Comparison of ENCODE assay signal across 8 mouse cellular contexts in genomic region chr3:115815571-115816156, GRCm38 (mm10).
A peak's percentile ranks its signal among the peaks of the same experiment; 100 is the strongest.
DNase-seq lines count a peak whose midpoint lies in the region; ATAC-seq and TF ChIP-seq lines count a peak whose summit lies in the region.

No protein-coding gene starts in this region.

- WGBS in liver, embryonic 15.5 days (ENCODE audit: insufficient replicate concordance): 15% methylated on average over 12 of the region's 12 CpGs
- 66% methylated on average over 12 of the region's 12 CpGs for WGBS in cerebellum, adult 2 months
- 79% methylated on average over 12 of the region's 12 CpGs for WGBS in midbrain, postnatal 0 days

- ATAC-seq in G1E (ENCODE audit: extremely low read depth, insufficient number of reproducible peaks, low FRiP score, poor library complexity, severe bottlenecking): peak; percentile 64
- ATAC-seq in inflammation-experienced regulatory T-cells, adult 6 months: peak; percentile 92
- peak; percentile 73 for ATAC-seq in liver, embryonic 15.5 days (ENCODE audit: insufficient read depth)
- ATAC-seq in midbrain, postnatal 0 days (ENCODE audit: low FRiP score): no peak

- TF ChIP-seq CTCF in G1E (IDR thresholded peaks at IDR 0.05; ENCODE audit: low read depth, low read length): no peak
- no peak for TF ChIP-seq CTCF in cortical plate, adult 2 months (IDR thresholded peaks at IDR 0.05; ENCODE audit: extremely low read depth, insufficient read depth, low read length)
- TF ChIP-seq CTCF in cerebellum, adult 2 months (IDR thresholded peaks at IDR 0.05; ENCODE audit: borderline replicate concordance, insufficient read depth, low read depth, low read length): no peak
- no peak for TF ChIP-seq CTCF in midbrain, postnatal 0 days (IDR thresholded peaks at IDR 0.05)

- peak overlapping the region; percentile 78 for H3K27ac ChIP-seq in cortical plate, adult 2 months (ENCODE audit: insufficient read depth, low read length)
- H3K27ac ChIP-seq in liver, embryonic 15.5 days (replicated peaks): peak overlapping the region; percentile 15
- H3K27ac ChIP-seq in cerebellum, adult 2 months (ENCODE audit: insufficient read depth, low read length): no peak overlapping the region
- H3K27ac ChIP-seq in midbrain, postnatal 0 days (ENCODE audit: low read depth, low read length): no peak overlapping the region

- peaks cover 7% of the 10 kb centered on the region for H3K27me3 ChIP-seq in G1E (ENCODE audit: insufficient read depth, low read length)
- no peaks in the 10 kb centered on the region for H3K27me3 ChIP-seq in liver, embryonic 15.5 days
- no peaks in the 10 kb centered on the region for H3K27me3 ChIP-seq in splenic B cell, adult 2 months (ENCODE audit: control insufficient read depth, insufficient read depth, low read length, poor library complexity, severe bottlenecking)
- H3K27me3 ChIP-seq in cerebellum, adult 2 months (ENCODE audit: control insufficient read depth, insufficient read depth, low read length): no peaks in the 10 kb centered on the region
- H3K27me3 ChIP-seq in midbrain, postnatal 0 days (ENCODE audit: insufficient read depth, low read length): no peaks in the 10 kb centered on the region

- no peak for DNase-seq in G1E (ENCODE audit: low spot score)
- peak; percentile 72 for DNase-seq in splenic B cell, adult 2 months (ENCODE audit: low read depth, low spot score)
- DNase-seq in frontal cortex, postnatal 14 days (ENCODE audit: low spot score in 2 of 2): no peak
- DNase-seq in cerebellum, adult 2 months: no peak
- no peak for DNase-seq in midbrain, postnatal 0 days (ENCODE audit: low spot score)

- peaks cover 49% of the 10 kb centered on the region for H3K4me1 ChIP-seq in G1E (ENCODE audit: insufficient read depth, low read depth, low read length)
- H3K4me1 ChIP-seq in cortical plate, adult 2 months (ENCODE audit: control insufficient read depth, insufficient read depth, low read length): no peaks in the 10 kb centered on the region; the same call in 1 of the 2 replicates
- peaks cover 38% of the 10 kb centered on the region for H3K4me1 ChIP-seq in liver, embryonic 15.5 days (replicated peaks)
- H3K4me1 ChIP-seq in cerebellum, adult 2 months (ENCODE audit: control insufficient read depth, insufficient read depth, low read length): no peaks in the 10 kb centered on the region
- 0 out of 2 replicates have a peak, but pooled peaks cover 3% of the 10 kb centered on the region for H3K4me1 ChIP-seq in midbrain, postnatal 0 days (ENCODE audit: insufficient read depth, low read length)

- TF ChIP-seq POLR2A in cortical plate, adult 2 months (IDR thresholded peaks at IDR 0.05; ENCODE audit: extremely low read depth, insufficient read depth, low read length): no peak
- no peak for TF ChIP-seq POLR2A in cerebellum, adult 2 months (IDR thresholded peaks at IDR 0.05; ENCODE audit: borderline replicate concordance, insufficient read depth, low read length)

- no peaks in the 10 kb centered on the region for H3K9me3 ChIP-seq in G1E (replicated peaks)
- no peaks in the 10 kb centered on the region for H3K9me3 ChIP-seq in liver, embryonic 15.5 days (replicated peaks)
- H3K9me3 ChIP-seq in midbrain, postnatal 0 days (ENCODE audit: low read length): no peaks in the 10 kb centered on the region

- H3K4me3 ChIP-seq in G1E (ENCODE audit: low read depth, low read length): no peak overlapping the region
- H3K4me3 ChIP-seq in cortical plate, adult 2 months (ENCODE audit: insufficient read depth, low read length): no peak overlapping the region
- H3K4me3 ChIP-seq in liver, embryonic 15.5 days (replicated peaks): 0 out of 2 replicates have a peak overlapping the region, but pooled peaks have one; percentile 3
- no peak overlapping the region for H3K4me3 ChIP-seq in cerebellum, adult 2 months (replicated peaks; ENCODE audit: insufficient read depth, low read depth, low read length)
- H3K4me3 ChIP-seq in midbrain, postnatal 0 days (ENCODE audit: low read depth, low read length): no peak overlapping the region

- H3K4me2 ChIP-seq in liver, embryonic 15.5 days: peak overlapping the region; percentile 54
- no peak overlapping the region for H3K4me2 ChIP-seq in midbrain, postnatal 0 days (ENCODE audit: low read depth, low read length, poor library complexity, severe bottlenecking)

- H3K36me3 ChIP-seq in G1E (replicated peaks): no peaks in the 10 kb centered on the region
- H3K36me3 ChIP-seq in liver, embryonic 15.5 days (replicated peaks): no peaks in the 10 kb centered on the region
- H3K36me3 ChIP-seq in splenic B cell, adult 2 months (ENCODE audit: control insufficient read depth, insufficient read depth, low read length, poor library complexity, severe bottlenecking): no peaks in the 10 kb centered on the region
- H3K36me3 ChIP-seq in midbrain, postnatal 0 days (ENCODE audit: insufficient read depth, low read length): no peaks in the 10 kb centered on the region

- no peak overlapping the region for H3K9ac ChIP-seq in liver, embryonic 15.5 days
- H3K9ac ChIP-seq in midbrain, postnatal 0 days (replicated peaks; ENCODE audit: low read length, poor library complexity, severe bottlenecking): no peak overlapping the region

Comparison
In these comparisons a context has a peak if more than half of its experiments do, and no peak if none do; other contexts are left out.
1. H3K27ac ChIP-seq: peak in cortical plate, adult 2 months (single experiment) and liver, embryonic 15.5 days (single experiment); none in cerebellum, adult 2 months (single experiment) and midbrain, postnatal 0 days (single experiment).